Comparison of ENCODE assay signal across 9 mouse cellular contexts in the genomic region with DNA sequence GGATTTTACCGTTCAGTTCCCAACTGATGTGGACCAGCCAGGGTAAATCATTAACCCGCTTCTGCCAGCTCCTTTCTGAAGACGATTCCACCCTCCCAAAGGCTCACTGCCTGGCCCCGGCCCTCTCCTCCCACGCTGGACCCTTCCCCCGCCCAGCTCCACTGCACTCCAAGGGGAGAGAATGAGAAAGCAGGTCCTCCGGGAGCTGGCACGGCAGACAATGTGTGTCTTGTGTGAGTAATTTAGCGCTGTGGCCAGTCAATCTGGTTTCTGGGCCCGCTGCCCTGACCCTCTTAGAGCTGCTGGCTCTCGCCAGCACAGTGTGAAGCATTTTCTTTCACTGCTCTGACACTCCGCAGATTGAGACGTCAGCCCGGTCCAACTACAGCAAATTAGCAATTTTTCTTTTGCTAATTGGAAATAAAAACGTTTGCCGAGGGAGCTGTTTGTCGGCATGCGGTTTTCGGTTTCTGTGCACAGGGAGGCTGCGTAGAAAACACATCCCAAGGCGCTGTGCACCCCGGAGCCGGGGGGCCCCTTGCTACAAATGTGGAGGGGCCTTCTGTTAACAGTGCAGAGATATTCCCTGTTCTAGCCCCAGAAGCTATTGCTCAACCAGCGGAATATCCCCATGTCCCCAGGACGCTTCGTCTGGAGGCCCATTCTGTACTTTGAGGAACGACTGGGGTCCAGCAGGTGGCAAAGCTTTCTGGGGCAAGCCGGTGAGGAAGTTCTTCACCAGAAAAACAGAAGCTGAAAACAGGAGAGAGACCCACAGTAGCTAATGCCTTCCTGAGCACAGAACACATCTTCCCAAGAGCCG.
DNase-seq lines count a peak whose midpoint lies in the region; ATAC-seq and TF ChIP-seq lines count a peak whose summit lies in the region.
"Had no signal": no experiment of that assay in that cellular context is flagged by ENCODE, and none has a peak within 500 bp of the region (broad histone marks: within the 10 kb centered on the region; RNA-seq: fewer than 3 reads in every experiment).

No protein-coding gene starts in this region.

- no peak overlapping the region for H3K9ac ChIP-seq in hindbrain, embryonic 15.5 days

- peak; percentile 77 for DNase-seq in adipocyte (ENCODE audit: low spot score)
- peak; percentile 79 for DNase-seq in embryo, embryonic 10.5 days (ENCODE audit: low spot score)
- peak; percentile 82 for DNase-seq in gastrocnemius, postnatal 14 days
- peak; percentile 80 to 92 for DNase-seq in layer of hippocampus, postnatal 14 days (ENCODE audit: low spot score in 2 of 2)
- DNase-seq in lung, adult 2 months = peak; percentile 77
- DNase-seq in retina, embryonic 14.5 days (ENCODE audit: low spot score) = peak; percentile 74

- H3K27me3 ChIP-seq in hindbrain, embryonic 15.5 days = peaks cover 49% of the 10 kb centered on the region

- peak; percentile 86 for ATAC-seq in hindbrain, embryonic 15.5 days (ENCODE audit: low FRiP score, low read depth)
- no peak for ATAC-seq in megakaryocyte, adult 5-6 weeks (ENCODE audit: poor library complexity, severe bottlenecking)

- H3K4me3 ChIP-seq in hindbrain, embryonic 15.5 days = no peak overlapping the region
- no peak overlapping the region for H3K4me3 ChIP-seq in lung, adult 2 months (replicated peaks; ENCODE audit: extremely low read depth, low read depth, low read length)

- no peaks in the 10 kb centered on the region for H3K9me3 ChIP-seq in hindbrain, embryonic 15.5 days

- peak overlapping the region; percentile 47 for H3K27ac ChIP-seq in hindbrain, embryonic 15.5 days (replicated peaks)

- intact Hi-C loops in gastrocnemius, postnatal 14 days (cut with DNase I; ENCODE audit: low total_unique reads) = no loop called here

- WGBS in hindbrain, embryonic 15.5 days = 14% methylated on average over 28 of the region's 29 CpGs
- WGBS in lung, adult 2 months = 34% methylated on average over 29 of the region's 29 CpGs

- no peaks in the 10 kb centered on the region for H3K36me3 ChIP-seq in hindbrain, embryonic 15.5 days
- H3K36me3 ChIP-seq: G1E had no signal

- no peak for TF ChIP-seq POLR2A in lung, adult 2 months (IDR thresholded peaks at IDR 0.05; ENCODE audit: borderline replicate concordance, extremely low read depth, low read depth, low read length)

- no peak for TF ChIP-seq CTCF in lung, adult 2 months (IDR thresholded peaks at IDR 0.05; ENCODE audit: insufficient read depth, low read length)

- peaks cover 65% of the 10 kb centered on the region for H3K4me1 ChIP-seq in hindbrain, embryonic 15.5 days (replicated peaks)
- peaks cover 12% of the 10 kb centered on the region; the same call in 1 of the 2 replicates for H3K4me1 ChIP-seq in lung, adult 2 months (ENCODE audit: control insufficient read depth, insufficient read depth, low read length)

- peak overlapping the region; percentile 27; the same call in 1 of the 2 replicates for H3K4me2 ChIP-seq in hindbrain, embryonic 15.5 days
